Comparison of ENCODE assay signal across 9 mouse cellular contexts in genomic region chr14:36862387-36862786, GRCm38 (mm10).
DNase-seq lines count a peak whose midpoint lies in the region; ATAC-seq and TF ChIP-seq lines count a peak whose summit lies in the region.
"Had no signal": no experiment of that assay in that cellular context is flagged by ENCODE, and none has a peak within 500 bp of the region (broad histone marks: within the 10 kb centered on the region; RNA-seq: fewer than 3 reads in every experiment).

No protein-coding gene starts in this region.

- no peaks in the 10 kb centered on the region for H3K9me3 ChIP-seq in forebrain, embryonic 13.5 days (replicated peaks)
- H3K9me3 ChIP-seq in kidney, embryonic 16.5 days (ENCODE audit: low read length): no peaks in the 10 kb centered on the region
- H3K9me3 ChIP-seq in lung, embryonic 14.5 days (ENCODE audit: low read depth, low read length): no peaks in the 10 kb centered on the region
- H3K9me3 ChIP-seq: stomach, embryonic 15.5 days had no signal

- no peak overlapping the region for H3K4me2 ChIP-seq in forebrain, embryonic 13.5 days
- no peak overlapping the region for H3K4me2 ChIP-seq in kidney, embryonic 16.5 days (replicated peaks; ENCODE audit: low read depth, low read length)
- H3K4me2 ChIP-seq in lung, embryonic 14.5 days: no peak overlapping the region
- H3K4me2 ChIP-seq: stomach, embryonic 15.5 days had no signal

- peak; percentile 55; the same call in 1 of the 2 replicates for ATAC-seq in forebrain, embryonic 13.5 days
- ATAC-seq in kidney, embryonic 16.5 days (ENCODE audit: low FRiP score, low TSS enrichment): 0 out of 2 replicates have a peak, but pooled peaks have one; percentile 37
- peak; percentile 55 for ATAC-seq in lung, embryonic 14.5 days (ENCODE audit: insufficient read depth)

- no peaks in the 10 kb centered on the region for H3K27me3 ChIP-seq in forebrain, embryonic 13.5 days
- no peaks in the 10 kb centered on the region for H3K27me3 ChIP-seq in kidney, embryonic 16.5 days (ENCODE audit: insufficient read depth, low read length)
- H3K27me3 ChIP-seq in lung, embryonic 14.5 days (ENCODE audit: insufficient read depth, low read length): no peaks in the 10 kb centered on the region
- H3K27me3 ChIP-seq: stomach, embryonic 15.5 days had no signal

- no peak overlapping the region for H3K4me3 ChIP-seq in forebrain, embryonic 13.5 days
- no peak overlapping the region for H3K4me3 ChIP-seq in kidney, embryonic 16.5 days (ENCODE audit: low read length)
- no peak overlapping the region for H3K4me3 ChIP-seq in lung, embryonic 14.5 days (ENCODE audit: low read depth, low read length)
- H3K4me3 ChIP-seq: stomach, embryonic 15.5 days had no signal

- H3K9ac ChIP-seq in forebrain, embryonic 13.5 days: no peak overlapping the region
- H3K9ac ChIP-seq in kidney, embryonic 16.5 days (replicated peaks; ENCODE audit: low read length): no peak overlapping the region
- no peak overlapping the region for H3K9ac ChIP-seq in lung, embryonic 14.5 days
- H3K9ac ChIP-seq: stomach, embryonic 15.5 days had no signal

- no peak overlapping the region for H3K27ac ChIP-seq in forebrain, embryonic 13.5 days
- no peak overlapping the region for H3K27ac ChIP-seq in kidney, embryonic 16.5 days (ENCODE audit: low read length)
- H3K27ac ChIP-seq in lung, embryonic 14.5 days (ENCODE audit: low read depth): no peak overlapping the region
- H3K27ac ChIP-seq: stomach, embryonic 15.5 days had no signal

- H3K36me3 ChIP-seq in forebrain, embryonic 13.5 days (ENCODE audit: poor library complexity, severe bottlenecking): no peaks in the 10 kb centered on the region
- no peaks in the 10 kb centered on the region for H3K36me3 ChIP-seq in kidney, embryonic 16.5 days (ENCODE audit: insufficient read depth, low read length)
- H3K36me3 ChIP-seq in lung, embryonic 14.5 days (ENCODE audit: insufficient read depth): no peaks in the 10 kb centered on the region
- H3K36me3 ChIP-seq: stomach, embryonic 15.5 days had no signal

- WGBS in forebrain, embryonic 13.5 days: 23% methylated on average over 7 of the region's 7 CpGs
- WGBS in kidney, embryonic 16.5 days: 27% methylated on average over 7 of the region's 7 CpGs
- 27% methylated on average over 7 of the region's 7 CpGs for WGBS in lung, embryonic 14.5 days

- H3K4me1 ChIP-seq in forebrain, embryonic 13.5 days: no peaks in the 10 kb centered on the region
- H3K4me1 ChIP-seq in kidney, embryonic 16.5 days (ENCODE audit: insufficient read depth, low read length): no peaks in the 10 kb centered on the region
- H3K4me1 ChIP-seq in lung, embryonic 14.5 days (ENCODE audit: insufficient read depth): no peaks in the 10 kb centered on the region
- H3K4me1 ChIP-seq: stomach, embryonic 15.5 days had no signal

- peak; percentile 10 for DNase-seq in cerebellum, adult 11 months
- no peak for DNase-seq in cerebellum, adult 9-10 months
- peak; percentile 78 for DNase-seq in 3T3-L1 (ENCODE audit: low read depth, low spot score)
- peak; percentile 68 for DNase-seq in adrenal gland, postnatal 14 days
- DNase-seq in lung, embryonic 14.5 days: peak; percentile 76
- peak; percentile 55 to 62 for DNase-seq in right cerebral cortex, adult 2 months (ENCODE audit: low spot score in 2 of 2)

- TF ChIP-seq CTCF in lung, embryonic 14.5 days (IDR thresholded peaks at IDR 0.05; ENCODE audit: low read depth): peak; percentile 71
